ENCODE assay signal across 8 mouse cellular contexts in the genomic region with DNA sequence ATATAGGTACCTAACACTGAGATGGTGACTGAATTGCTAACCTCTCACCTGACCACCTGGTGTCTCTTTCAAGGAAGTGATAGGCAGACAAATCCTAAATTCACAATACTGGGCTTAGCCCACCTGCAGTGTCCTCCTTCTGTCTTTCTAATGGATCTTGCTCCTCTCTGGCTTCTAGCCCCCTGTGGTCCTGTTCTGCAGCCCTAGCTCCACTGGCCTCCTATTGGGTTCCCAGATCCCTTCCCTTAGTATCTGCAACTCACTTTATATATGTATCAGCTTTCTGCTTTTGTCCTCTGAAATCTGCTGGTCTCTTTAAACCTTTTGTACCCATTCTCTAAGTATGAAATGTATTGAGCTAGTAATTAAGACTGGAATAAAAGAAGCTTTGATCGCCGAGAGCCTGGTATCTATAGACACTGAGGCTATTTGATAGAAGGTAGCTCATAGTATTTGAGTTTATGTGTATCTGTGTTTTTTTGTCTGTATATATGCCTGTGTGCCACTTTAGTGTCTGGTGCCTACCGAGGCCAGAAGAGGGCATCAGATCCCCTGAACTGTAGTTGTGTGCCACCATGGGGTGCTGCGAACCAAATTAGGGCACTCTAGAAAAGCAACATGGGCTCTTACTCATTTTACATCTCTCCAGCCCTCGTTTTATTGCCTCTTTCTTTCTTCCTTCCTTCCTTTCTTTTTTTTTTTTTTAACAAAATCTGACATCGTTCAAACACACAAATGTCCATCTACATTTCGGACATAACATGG. TPM values are rescaled to one million over a fixed set of nuclear protein-coding genes. Genes with fewer than 3 reads are reported as not detected.
DNase-seq lines count a peak whose midpoint lies in the region; ATAC-seq lines count a peak whose summit lies in the region.

No protein-coding gene starts in this region.

- 0 out of 2 replicates have a peak, but pooled peaks cover 3% of the 10 kb centered on the region for H3K9me3 ChIP-seq in kidney, embryonic 15.5 days (replicated peaks)
- no peaks in the 10 kb centered on the region for H3K9me3 ChIP-seq in midbrain, embryonic 14.5 days (ENCODE audit: control insufficient read depth, low read length)

- ATAC-seq in kidney, embryonic 15.5 days (replicated peaks; ENCODE audit: low FRiP score): no peak
- no peak for ATAC-seq in midbrain, embryonic 14.5 days (ENCODE audit: low FRiP score, low TSS enrichment)

- peak overlapping the region; percentile 78; the same call in 1 of the 2 replicates for H3K4me2 ChIP-seq in kidney, embryonic 15.5 days
- H3K4me2 ChIP-seq in midbrain, embryonic 14.5 days (ENCODE audit: low read length): peak overlapping the region; percentile 81

- DNase-seq in cerebellum, adult 11-12 months: peak; percentile 17
- no peak for DNase-seq in cerebellum, postnatal 36 days
- no peak for DNase-seq in kidney, postnatal 25 days
- peak; percentile 42 for DNase-seq in ES-CJ7 (ENCODE audit: low read depth, low spot score)
- DNase-seq in midbrain, embryonic 14.5 days: no peak
- DNase-seq in ovary, postnatal 14 days (ENCODE audit: low spot score): no peak
- no peak for DNase-seq in layer of hippocampus, adult 9-11 months

- no peaks in the 10 kb centered on the region for H3K27me3 ChIP-seq in kidney, embryonic 15.5 days
- no peaks in the 10 kb centered on the region for H3K27me3 ChIP-seq in midbrain, embryonic 14.5 days (ENCODE audit: control insufficient read depth, insufficient read depth, low read length)

- peaks cover 13% of the 10 kb centered on the region for H3K4me1 ChIP-seq in kidney, embryonic 15.5 days
- peaks cover 9% of the 10 kb centered on the region for H3K4me1 ChIP-seq in midbrain, embryonic 14.5 days (ENCODE audit: control insufficient read depth, insufficient read depth, low read length)

- no peak overlapping the region for H3K27ac ChIP-seq in kidney, embryonic 15.5 days
- H3K27ac ChIP-seq in midbrain, embryonic 14.5 days (replicated peaks; ENCODE audit: low read depth, low read length): peak overlapping the region; percentile 100; the same call in 1 of the 2 replicates

- H3K4me3 ChIP-seq in kidney, embryonic 15.5 days (replicated peaks): no peak overlapping the region
- peak overlapping the region; percentile 62 for H3K4me3 ChIP-seq in midbrain, embryonic 14.5 days (replicated peaks; ENCODE audit: low read depth, low read length)

- no peak overlapping the region for H3K9ac ChIP-seq in kidney, embryonic 15.5 days
- H3K9ac ChIP-seq in midbrain, embryonic 14.5 days (replicated peaks; ENCODE audit: low read length): no peak overlapping the region

- H3K36me3 ChIP-seq in kidney, embryonic 15.5 days: no peaks in the 10 kb centered on the region
- no peaks in the 10 kb centered on the region for H3K36me3 ChIP-seq in midbrain, embryonic 14.5 days (ENCODE audit: control insufficient read depth, insufficient read depth, low read length)

- WGBS in kidney, embryonic 15.5 days: 85% methylated on average over 7 of the region's 7 CpGs
- WGBS in midbrain, embryonic 14.5 days: 82% methylated on average over 7 of the region's 7 CpGs

RNA-seq across cellular contexts. Expression of a gene that starts 0.8 kb away (rescaled TPM):
- polyA plus RNA-seq in kidney, embryonic 15.5 days (2015; fragmentation: Nextera tagmentation; extraction: Ambion mirVana): 38.4 and 41.3 TPM in 2 replicates
- 46.7 and 53.3 TPM in 2 replicates for polyA plus RNA-seq in midbrain, embryonic 14.5 days (2014; fragmentation: Nextera tagmentation; extraction: Ambion mirVana)

Comparison
In these comparisons a context has a peak if more than half of its experiments do, and no peak if none do; other contexts are left out.
1. DNase-seq: peak in cerebellum, adult 11-12 months (single experiment) and ES-CJ7 (single experiment); none in cerebellum, postnatal 36 days (0 of 2), kidney, postnatal 25 days (0 of 2), midbrain, embryonic 14.5 days (single experiment), ovary, postnatal 14 days (single experiment) and layer of hippocampus, adult 9-11 months (single experiment).